Mouse (Mus musculus) macrophage (primary cell): ENCODE measurements around the gene Rpap3. TPM values are rescaled to one million over a fixed set of nuclear protein-coding genes. Genes with fewer than 3 reads are reported as not detected.
A peak's percentile ranks its signal among the peaks of the same experiment; 100 is the strongest.
"Not testable (repeated sequence)": the region's sequence is repeated elsewhere in the genome, so short reads cannot be mapped to it uniquely, and the experiment has no call there.

ENCODE experiments used
- H3K27ac ChIP-seq: fragments of 350-480 bp; formaldehyde crosslinking; 2 replicates; pipeline ENCODE4 v1.9.0; 2021
- H3K36me3 ChIP-seq: fragments of 350-480 bp; formaldehyde crosslinking; 2 replicates; pipeline ENCODE4 v1.9.0; 2021; ENCODE audit errors: inconsistent target
- H3K4me3 ChIP-seq: fragments of 350-480 bp; formaldehyde crosslinking; 2 replicates; pipeline ENCODE4 v1.9.0; 2021; ENCODE audit errors: inconsistent target
- H3K79me2 ChIP-seq: fragments of 350-480 bp; formaldehyde crosslinking; 2 replicates; pipeline ENCODE4 v1.9.0; 2021; ENCODE audit errors: inconsistent target
- WGBS: methylation state at CpG from one replicate; pipeline ENCODE4 v1.1.7; 2026; ENCODE audit warnings: inconsistent platforms; ENCODE audit not compliant: missing documents; 5-methylcytosine and 5-hydroxymethylcytosine counted together
- polyA plus RNA-seq: library from polyadenylated mRNA; stranded (reverse); fragments of 250-400 nt; gene quantifications from 3 replicates; pipeline ENCODE4 v1.2.4, GENCODE M21; 2018; ENCODE audit warnings: inconsistent platforms

The Rpap3 gene
- polyA plus RNA-seq, 1 experiment from 2014 or later: 9.6 TPM

- peaks cover 42% of the 10 kb centered on the region for H3K36me3 ChIP-seq
- no peak overlapping the region for H3K4me3 ChIP-seq
- H3K79me2 ChIP-seq: no peaks in the 10 kb centered on the region
- WGBS: 98% methylated on average over 10 of the region's 10 CpGs
- H3K27ac ChIP-seq: no peak overlapping the region
Observed at GRCm38 (mm10) chr15:97696616-97697015, 9.0 kb downstream of the Rpap3 start.

GRCm38 (mm10) chr15:97693411-97693810 is 12.2 kb downstream of the Rpap3 start:
- peaks cover 32% of the 10 kb centered on the region; the same call in 1 of the 2 replicates for H3K36me3 ChIP-seq
- H3K27ac ChIP-seq: no peak overlapping the region
- WGBS: 78% methylated on average over 5 of the region's 5 CpGs
- H3K79me2 ChIP-seq: no peaks in the 10 kb centered on the region
- H3K4me3 ChIP-seq: no peak overlapping the region

GRCm38 (mm10) chr15:97684118-97684517 is 21.5 kb downstream of the Rpap3 start:
- Histone ChIP-seq H3K27ac (no peak overlapping the region), H3K79me2 (no peaks in the 10 kb centered on the region), H3K4me3 (no peak overlapping the region), H3K36me3 (peaks cover 71% of the 10 kb centered on the region)
- 98% methylated on average over 9 of the region's 9 CpGs for WGBS

- H3K79me2 ChIP-seq: no peaks in the 10 kb centered on the region
- H3K36me3 ChIP-seq: peaks cover 81% of the 10 kb centered on the region
- no peak overlapping the region for H3K27ac ChIP-seq
- no peak overlapping the region for H3K4me3 ChIP-seq
- 94% methylated on average over 8 of the region's 8 CpGs for WGBS
Observed at GRCm38 (mm10) chr15:97682053-97682452, 23.6 kb downstream of the Rpap3 start.

GRCm38 (mm10) chr15:97679991-97680681 is 25.5 kb downstream of the Rpap3 start:
- Histone ChIP-seq H3K36me3 (peaks cover 68% of the 10 kb centered on the region), H3K4me3 (no peak overlapping the region), H3K79me2 (no peaks in the 10 kb centered on the region), H3K27ac (no peak overlapping the region)
- 95% methylated on average over 18 of the region's 18 CpGs for WGBS

GRCm38 (mm10) chr15:97677341-97677740 is 28.3 kb downstream of the Rpap3 start:
- no peak overlapping the region for H3K27ac ChIP-seq
- H3K79me2 ChIP-seq: no peaks in the 10 kb centered on the region
- WGBS: 95% methylated on average over 3 of the region's 3 CpGs
- no peak overlapping the region for H3K4me3 ChIP-seq
- H3K36me3 ChIP-seq: peaks cover 49% of the 10 kb centered on the region

- H3K4me3 ChIP-seq: no peak overlapping the region
- H3K27ac ChIP-seq: no peak overlapping the region
- peaks cover 37% of the 10 kb centered on the region for H3K36me3 ChIP-seq
- WGBS: 94% methylated on average over 12 of the region's 13 CpGs
- H3K79me2 ChIP-seq: no peaks in the 10 kb centered on the region
Observed at GRCm38 (mm10) chr15:97675927-97676326, 29.7 kb downstream of the Rpap3 start.

- 100% methylated on average over 4 of the region's 4 CpGs for WGBS
- no peak overlapping the region for H3K27ac ChIP-seq
- no peaks in the 10 kb centered on the region for H3K79me2 ChIP-seq
- H3K4me3 ChIP-seq: no peak overlapping the region
- H3K36me3 ChIP-seq: peaks cover 25% of the 10 kb centered on the region
Observed at GRCm38 (mm10) chr15:97674423-97674822, 31.2 kb downstream of the Rpap3 start.

GRCm38 (mm10) chr15:97673256-97674000 is 32.2 kb downstream of the Rpap3 start:
- Histone ChIP-seq H3K36me3 (peaks cover 25% of the 10 kb centered on the region), H3K27ac (no peak overlapping the region), H3K4me3 (no peak overlapping the region), H3K79me2 (no peaks in the 10 kb centered on the region)
- 91% methylated on average over 7 of the region's 7 CpGs for WGBS

- peaks cover 16% of the 10 kb centered on the region for H3K36me3 ChIP-seq
- WGBS: 88% methylated on average over 9 of the region's 9 CpGs
- no peaks in the 10 kb centered on the region for H3K79me2 ChIP-seq
- H3K27ac ChIP-seq: 0 out of 2 replicates have a peak overlapping the region, but pooled peaks have one; percentile 24
- H3K4me3 ChIP-seq: no peak overlapping the region
Observed at GRCm38 (mm10) chr15:97672211-97672765, 33.3 kb downstream of the Rpap3 start.

- H3K27ac ChIP-seq: no peak overlapping the region
- H3K79me2 ChIP-seq: no peaks in the 10 kb centered on the region
- H3K4me3 ChIP-seq: no peak overlapping the region
- H3K36me3 ChIP-seq: 0 out of 2 replicates have a peak, but pooled peaks cover 7% of the 10 kb centered on the region
- WGBS: 86% methylated on average over 6 of the region's 6 CpGs
Observed at GRCm38 (mm10) chr15:97670554-97670953, 35.1 kb downstream of the Rpap3 start.

- not testable (repeated sequence) for H3K4me3 ChIP-seq, H3K27ac ChIP-seq, H3K36me3 ChIP-seq, H3K79me2 ChIP-seq
- WGBS: 81% methylated on average over 16 of the region's 17 CpGs
Observed at GRCm38 (mm10) chr15:97668158-97668877, 37.3 kb downstream of the Rpap3 start.

GRCm38 (mm10) chr15:97667437-97667836 is 38.2 kb downstream of the Rpap3 start:
- H3K27ac ChIP-seq: no peak overlapping the region
- H3K79me2 ChIP-seq: no peaks in the 10 kb centered on the region
- 26% methylated on average over 7 of the region's 7 CpGs for WGBS
- no peak overlapping the region for H3K4me3 ChIP-seq
- H3K36me3 ChIP-seq: no peaks in the 10 kb centered on the region

- no peaks in the 10 kb centered on the region for H3K36me3 ChIP-seq
- no peak overlapping the region for H3K27ac ChIP-seq
- 90% methylated on average over 10 of the region's 10 CpGs for WGBS
- H3K4me3 ChIP-seq: no peak overlapping the region
- no peaks in the 10 kb centered on the region for H3K79me2 ChIP-seq
Observed at GRCm38 (mm10) chr15:97666457-97666770, 39.2 kb downstream of the Rpap3 start.
